Mouse (Mus musculus) small intestine, adult 2 months (tissue): Measurements from ENCODE around the gene Slc1a7. TPM values are rescaled to one million over a fixed set of nuclear protein-coding genes. Genes with fewer than 3 reads are reported as not detected.
A peak's percentile ranks its signal among the peaks of the same experiment; 100 is the strongest.

Source experiments
- H3K27ac ChIP-seq: fragments of 200-500 bp; 2 replicates; pipeline ENCODE4 v1.5.1; 2012; ENCODE audit warnings: low read depth, low read length, control low read depth, inconsistent platforms; ENCODE audit not compliant: insufficient read depth
- H3K27me3 ChIP-seq: fragments of 200-500 bp; 2 replicates; pipeline ENCODE4 v1.6.1; 2012; ENCODE audit warnings: mild to moderate bottlenecking, moderate library complexity, low read length, inconsistent platforms; ENCODE audit not compliant: control insufficient read depth, insufficient read depth
- H3K36me3 ChIP-seq: fragments of 200-500 bp; 2 replicates; pipeline ENCODE4 v1.6.1; 2012; ENCODE audit warnings: mild to moderate bottlenecking, low read length, control low read depth, inconsistent platforms; ENCODE audit not compliant: control insufficient read depth, insufficient read depth
- H3K4me1 ChIP-seq: fragments of 200-500 bp; 2 replicates; pipeline ENCODE4 v1.6.1; 2012; ENCODE audit warnings: low read length, inconsistent platforms, mixed read lengths; ENCODE audit not compliant: control insufficient read depth, insufficient read depth, insufficient read length
- H3K4me3 ChIP-seq: fragments of 200-500 bp; 2 replicates; pipeline ENCODE4 v1.5.1; 2012; ENCODE audit warnings: low read depth, mild to moderate bottlenecking, control low read depth, inconsistent platforms, low read length, moderate library complexity
- CTCF ChIP-seq: fragments of 200-500 bp; IDR thresholded peaks from 2 replicates; pipeline ENCODE4 v1.5.1; 2012; ENCODE audit warnings: low read depth, mild to moderate bottlenecking, control low read depth, inconsistent platforms, low read length, moderate library complexity, mixed read lengths; ENCODE audit not compliant: insufficient replicate concordance, insufficient read length; ENCODE audit errors: extremely low read depth
- POLR2A ChIP-seq: fragments of 200-500 bp; IDR thresholded peaks from 2 replicates; pipeline ENCODE4 v1.6.1; 2012; ENCODE audit warnings: low read depth, mild to moderate bottlenecking, control low read depth, inconsistent platforms, low read length, moderate library complexity
- WGBS: fragments of 180-500 bp; shearing (Covaris S2); methylation state at CpG from one replicate; pipeline ENCODE4 v1.1.7; 2018; 5-methylcytosine and 5-hydroxymethylcytosine counted together
- polyA plus RNA-seq: library from polyadenylated mRNA; depleted of rRNA; stranded (reverse); fragments of >200 nt; gene quantifications from 2 replicates; pipeline ENCODE4 v1.2.3, GENCODE M21; 2012

The Slc1a7 gene
- polyA plus RNA-seq, 1 experiment = 0.16 TPM

DNA sequence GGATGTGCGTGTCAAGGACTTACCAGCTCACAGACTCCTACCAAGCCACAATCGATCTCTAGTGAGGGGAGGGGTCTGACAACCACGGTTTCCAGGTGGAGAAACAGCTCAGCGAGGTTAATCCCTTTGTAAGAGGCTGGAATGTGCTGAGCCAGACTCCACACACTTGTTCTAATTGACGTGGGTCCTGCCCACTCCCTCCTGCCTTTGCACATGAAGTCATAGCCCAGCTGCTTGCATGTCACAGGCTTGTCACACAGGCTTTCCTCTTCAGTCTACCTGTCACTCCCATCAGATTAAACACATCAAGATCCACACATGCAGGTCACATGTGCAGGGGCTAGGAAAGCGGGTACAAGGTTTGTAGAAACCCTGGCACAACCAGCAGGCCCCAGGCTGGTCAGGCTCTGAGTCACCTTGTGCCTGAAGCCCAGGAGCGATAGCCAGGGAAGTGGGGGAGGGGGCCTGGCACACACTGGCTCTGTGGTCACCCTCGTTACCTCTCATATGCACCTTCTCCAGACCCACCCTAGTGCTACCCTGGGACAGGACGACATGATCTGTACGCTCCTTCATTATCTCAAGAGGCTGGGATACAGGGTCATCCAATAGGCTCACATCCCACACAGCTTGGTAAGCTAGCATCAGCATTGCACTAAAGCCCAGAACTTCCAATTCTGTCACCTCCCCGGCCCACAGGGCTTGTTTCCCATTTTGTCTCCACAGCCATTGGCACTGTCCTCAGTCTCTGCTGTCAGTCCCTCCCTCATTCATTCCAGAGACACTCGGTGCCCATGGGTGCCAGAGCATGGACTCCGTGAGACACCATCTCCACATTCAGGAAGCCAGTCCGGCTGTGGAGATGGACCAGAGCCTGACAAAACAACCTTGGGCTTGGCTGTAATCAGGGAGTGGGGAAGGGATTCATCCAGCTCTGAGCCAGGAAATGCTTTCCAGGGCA is 51.1 kb downstream of the Slc1a7 start:
- Histone ChIP-seq H3K36me3 (peaks cover 21% of the 10 kb centered on the region; the same call in 1 of the 2 replicates), H3K27ac (no peak overlapping the region), H3K4me3 (no peak overlapping the region), H3K27me3 (no peaks in the 10 kb centered on the region), H3K4me1 (peaks cover 40% of the 10 kb centered on the region)
- 64% methylated on average over 14 of the region's 14 CpGs for WGBS
- TF ChIP-seq POLR2A (no peak), CTCF (no peak)

- Histone ChIP-seq H3K4me1 (peaks cover 39% of the 10 kb centered on the region), H3K27ac (no peak overlapping the region), H3K36me3 (peaks cover 21% of the 10 kb centered on the region; the same call in 1 of the 2 replicates), H3K27me3 (no peaks in the 10 kb centered on the region), H3K4me3 (no peak overlapping the region)
- no peak for TF ChIP-seq CTCF
- TF ChIP-seq POLR2A = no peak
- WGBS = 89% methylated on average over 6 of the region's 6 CpGs
These were observed 52.0 kb downstream of the Slc1a7 start for GRCm38 (mm10) chr4:108020178-108020577.

DNA sequence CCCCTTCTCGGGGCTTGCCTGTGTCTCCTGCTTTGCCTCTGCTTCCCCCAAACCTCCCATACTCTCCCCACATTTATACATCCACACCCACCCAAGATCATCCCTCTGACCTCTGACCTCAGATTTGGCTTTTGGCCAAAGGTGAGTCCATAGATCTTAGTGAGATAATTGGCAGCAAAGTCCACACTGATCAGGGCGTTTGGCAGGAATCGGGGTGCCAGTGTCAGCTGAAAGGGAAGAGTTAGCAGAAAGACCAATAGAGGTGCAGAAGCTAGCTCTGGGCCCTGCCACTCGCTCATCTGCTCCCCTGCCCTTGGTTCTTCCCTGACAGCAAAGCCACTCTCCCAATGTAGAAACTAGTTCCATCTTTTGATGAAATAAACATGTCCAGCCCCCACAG is 55.1 kb downstream of the Slc1a7 start:
- TF ChIP-seq POLR2A (peak; percentile 32; the same call in 1 of the 2 replicates), CTCF (no peak)
- H3K27me3 ChIP-seq = no peaks in the 10 kb centered on the region
- H3K4me1 ChIP-seq = peaks cover 47% of the 10 kb centered on the region
- H3K4me3 ChIP-seq = no peak overlapping the region
- WGBS = 48% methylated on average over 4 of the region's 4 CpGs
- H3K27ac ChIP-seq = peak overlapping the region; percentile 86
- H3K36me3 ChIP-seq = peaks cover 19% of the 10 kb centered on the region; the same call in 1 of the 2 replicates

- Histone ChIP-seq H3K27me3 (no peaks in the 10 kb centered on the region), H3K27ac (peak overlapping the region; percentile 99), H3K36me3 (peaks cover 15% of the 10 kb centered on the region; the same call in 1 of the 2 replicates), H3K4me1 (peaks cover 51% of the 10 kb centered on the region), H3K4me3 (peak overlapping the region; percentile 15)
- WGBS = 35% methylated on average over 5 of the region's 5 CpGs
- no peak for TF ChIP-seq CTCF
- TF ChIP-seq POLR2A = no peak
These were observed 56.5 kb downstream of the Slc1a7 start for GRCm38 (mm10) chr4:108024641-108025040.

GRCm38 (mm10) chr4:108025269-108025668 is 57.1 kb downstream of the Slc1a7 start:
- Histone ChIP-seq H3K4me1 (peaks cover 51% of the 10 kb centered on the region), H3K4me3 (peak overlapping the region; percentile 52), H3K27me3 (no peaks in the 10 kb centered on the region), H3K27ac (peak overlapping the region; percentile 90), H3K36me3 (peaks cover 15% of the 10 kb centered on the region; the same call in 1 of the 2 replicates)
- TF ChIP-seq POLR2A (peak; percentile 64; the same call in 1 of the 2 replicates), CTCF (no peak)
- WGBS = 17% methylated on average over 10 of the region's 10 CpGs

DNA sequence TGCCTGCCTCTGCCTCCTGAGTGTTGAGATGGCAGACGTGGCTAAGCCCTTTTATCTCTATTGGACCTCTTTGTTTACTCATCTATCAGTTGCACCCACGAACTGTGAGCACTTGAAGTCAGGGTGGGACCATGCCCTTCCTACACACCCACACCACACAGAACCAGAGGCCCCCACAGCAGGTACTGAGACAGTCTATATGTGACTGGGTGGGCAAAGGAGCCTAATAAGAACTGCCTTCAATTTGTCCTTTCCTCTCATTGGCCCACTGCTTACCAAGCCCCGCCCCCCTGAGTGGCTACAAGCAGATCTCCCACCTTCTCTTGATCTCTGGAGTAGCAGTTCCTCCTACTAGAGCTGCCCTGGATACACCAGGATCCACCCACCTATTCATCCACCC is 58.1 kb downstream of the Slc1a7 start:
- Histone ChIP-seq H3K27me3 (no peaks in the 10 kb centered on the region; the same call in 1 of the 2 replicates), H3K4me1 (peaks cover 53% of the 10 kb centered on the region), H3K4me3 (no peak overlapping the region), H3K27ac (peak overlapping the region; percentile 78), H3K36me3 (peaks cover 10% of the 10 kb centered on the region; the same call in 1 of the 2 replicates)
- 39% methylated on average over 3 of the region's 3 CpGs for WGBS
- TF ChIP-seq POLR2A (no peak), CTCF (no peak)

GRCm38 (mm10) chr4:108030888-108031501 is 62.9 kb downstream of the Slc1a7 start:
- 13% methylated on average over 22 of the region's 22 CpGs for WGBS
- Histone ChIP-seq H3K36me3 (no peaks in the 10 kb centered on the region), H3K4me3 (peak overlapping the region; percentile 75), H3K4me1 (peaks cover 27% of the 10 kb centered on the region), H3K27ac (peak overlapping the region; percentile 25; the same call in 1 of the 2 replicates), H3K27me3 (no peaks in the 10 kb centered on the region; the same call in 1 of the 2 replicates)
- no peak for TF ChIP-seq CTCF
- no peak for TF ChIP-seq POLR2A
